Mouse (Mus musculus) cortical plate, adult 2 months (tissue): Measurements from ENCODE around the gene Nqo1.

Experiments used
- CTCF ChIP-seq: fragments of 200-500 bp; IDR thresholded peaks from 2 replicates; pipeline ENCODE4 v1.5.1; 2011; ENCODE audit warnings: mild to moderate bottlenecking, control low read depth, low read length; ENCODE audit not compliant: insufficient read depth; ENCODE audit errors: extremely low read depth
- POLR2A ChIP-seq: fragments of 200-500 bp; IDR thresholded peaks from 2 replicates; pipeline ENCODE4 v1.6.1; 2011; ENCODE audit warnings: mild to moderate bottlenecking, low read length, control low read depth; ENCODE audit not compliant: insufficient read depth; ENCODE audit errors: extremely low read depth

DNA sequence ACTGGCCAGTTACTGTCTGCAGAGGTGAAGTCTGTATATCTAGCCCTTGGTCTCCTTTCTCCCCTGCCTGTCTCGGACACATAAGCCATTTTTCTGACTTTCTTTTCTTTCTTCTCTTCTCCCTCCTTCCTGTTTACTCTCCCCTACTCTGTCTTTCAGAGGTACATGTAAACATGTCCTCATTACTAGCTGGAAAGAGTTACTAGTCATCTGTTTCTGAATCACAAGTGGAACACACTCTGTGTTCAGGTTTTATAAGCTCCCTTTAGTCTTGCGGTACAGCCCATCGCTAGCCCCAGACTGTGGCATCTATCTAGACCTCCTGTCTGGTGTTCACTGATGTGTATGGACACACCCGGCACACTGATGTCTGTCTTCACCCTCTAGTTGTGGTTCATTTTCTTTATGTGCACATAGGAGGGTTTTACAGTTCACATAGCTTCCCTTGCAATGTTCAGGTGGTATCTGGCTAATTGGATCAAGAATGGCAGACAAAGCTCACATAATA lies 45.4 kb upstream of the Nqo1 start:
- no peak for TF ChIP-seq CTCF
- no peak for TF ChIP-seq POLR2A
